Comparison of ENCODE assay signal across 8 mouse cellular contexts in the genomic region with DNA sequence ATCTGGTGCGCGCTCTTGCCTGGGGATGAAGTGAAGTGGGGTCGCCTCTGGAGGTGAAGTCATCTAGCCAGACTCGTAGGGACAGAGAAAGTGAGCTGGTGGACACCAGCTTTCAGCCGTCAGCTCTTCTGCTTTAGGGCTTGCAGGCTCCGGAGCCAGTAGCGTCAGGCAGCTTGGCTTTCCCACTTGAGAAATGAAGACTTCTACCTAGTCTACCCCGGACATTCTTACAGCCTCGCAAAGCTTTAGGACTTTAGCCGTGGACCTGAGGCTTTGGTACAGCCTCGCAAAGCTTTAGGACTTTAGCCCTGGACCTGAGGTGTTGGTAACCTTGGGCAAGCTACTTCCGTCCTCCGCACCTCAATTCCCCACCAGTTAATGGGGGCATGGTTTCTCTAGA. TPM values are rescaled to one million over a fixed set of nuclear protein-coding genes. Genes with fewer than 3 reads are reported as not detected.
A peak's percentile ranks its signal among the peaks of the same experiment; 100 is the strongest.
DNase-seq lines count a peak whose midpoint lies in the region; ATAC-seq and TF ChIP-seq lines count a peak whose summit lies in the region.

No protein-coding gene starts in this region.

- no peak for TF ChIP-seq POLR2A in myocyte (IDR thresholded peaks at IDR 0.05; ENCODE audit: insufficient read length, low read depth)

- ATAC-seq in embryonic facial prominence, embryonic 13.5 days (ENCODE audit: insufficient number of reproducible peaks, insufficient read depth, low FRiP score, low TSS enrichment, low read depth), result no peak
- peak; percentile 5; the same call in 1 of the 2 replicates for ATAC-seq in kidney, embryonic 16.5 days (ENCODE audit: low FRiP score, low TSS enrichment)

- no peaks in the 10 kb centered on the region for H3K9me3 ChIP-seq in embryonic facial prominence, embryonic 13.5 days
- H3K9me3 ChIP-seq in kidney, embryonic 16.5 days (ENCODE audit: low read length), result no peaks in the 10 kb centered on the region

- peaks cover 29% of the 10 kb centered on the region for H3K4me1 ChIP-seq in embryonic facial prominence, embryonic 13.5 days
- peaks cover 20% of the 10 kb centered on the region for H3K4me1 ChIP-seq in kidney, embryonic 16.5 days (ENCODE audit: insufficient read depth, low read length)

- peak overlapping the region; percentile 55 for H3K27ac ChIP-seq in left cerebral cortex, adult 2 months
- H3K27ac ChIP-seq in embryonic facial prominence, embryonic 13.5 days, result no peak overlapping the region
- no peak overlapping the region for H3K27ac ChIP-seq in kidney, embryonic 16.5 days (ENCODE audit: low read length)

- peak overlapping the region; percentile 59 for H3ac ChIP-seq in myocyte (ENCODE audit: control insufficient read depth, insufficient read length)

- TF ChIP-seq CTCF in left cerebral cortex, adult 2 months (IDR thresholded peaks at IDR 0.05), result no peak

- H3K4me2 ChIP-seq in embryonic facial prominence, embryonic 13.5 days, result peak overlapping the region; percentile 98
- peak overlapping the region; percentile 98 for H3K4me2 ChIP-seq in kidney, embryonic 16.5 days (replicated peaks; ENCODE audit: low read depth, low read length)
- peak overlapping the region; percentile 90 for H3K4me2 ChIP-seq in myocyte (ENCODE audit: low read depth)

- no peak for DNase-seq in left cerebral cortex, adult 2 months (ENCODE audit: extremely low spot score in 1 of 2, low spot score in 2 of 2)
- no peak for DNase-seq in left cerebral cortex, adult 18-20 months (ENCODE audit: low spot score in 2 of 2)
- DNase-seq in frontal cortex, postnatal 10 days (ENCODE audit: low spot score in 2 of 2), result no peak
- no peak for DNase-seq in adrenal gland, adult 8-10 months
- no peak for DNase-seq in adipocyte (ENCODE audit: low spot score)

- WGBS in embryonic facial prominence, embryonic 13.5 days, result 4% methylated on average over 13 of the region's 13 CpGs
- WGBS in kidney, embryonic 16.5 days, result 6% methylated on average over 13 of the region's 13 CpGs

- peaks cover 5% of the 10 kb centered on the region for H3K27me3 ChIP-seq in embryonic facial prominence, embryonic 13.5 days
- H3K27me3 ChIP-seq in kidney, embryonic 16.5 days (ENCODE audit: insufficient read depth, low read length), result no peaks in the 10 kb centered on the region
- H3K27me3 ChIP-seq in myocyte (ENCODE audit: control insufficient read depth, insufficient read depth, insufficient read length), result no peaks in the 10 kb centered on the region

- no peaks in the 10 kb centered on the region for H3K79me2 ChIP-seq in myocyte (ENCODE audit: control insufficient read depth, insufficient read depth)

- H3K4me3 ChIP-seq in left cerebral cortex, adult 2 months, result peak overlapping the region; percentile 67
- H3K4me3 ChIP-seq in embryonic facial prominence, embryonic 13.5 days, result peak overlapping the region; percentile 63
- peak overlapping the region; percentile 64 for H3K4me3 ChIP-seq in kidney, embryonic 16.5 days (ENCODE audit: low read length)
- H3K4me3 ChIP-seq in myocyte, result peak overlapping the region; percentile 57

- 0 out of 2 replicates have a peak, but pooled peaks cover 4% of the 10 kb centered on the region for H3K36me3 ChIP-seq in embryonic facial prominence, embryonic 13.5 days
- H3K36me3 ChIP-seq in kidney, embryonic 16.5 days (ENCODE audit: insufficient read depth, low read length), result peaks cover 11% of the 10 kb centered on the region; the same call in 1 of the 2 replicates
- no peaks in the 10 kb centered on the region for H3K36me3 ChIP-seq in myocyte (ENCODE audit: control insufficient read depth, insufficient read depth)

- peak overlapping the region; percentile 72 for H3K9ac ChIP-seq in embryonic facial prominence, embryonic 13.5 days
- H3K9ac ChIP-seq in kidney, embryonic 16.5 days (replicated peaks; ENCODE audit: low read length), result peak overlapping the region; percentile 65

- intact Hi-C loops in left cerebral cortex, adult 2 months (cut with DNase I), result no loop called here

TF ChIP-seq in myocyte, 11 proteins besides CTCF, POLR2A, EP300 and RAD21:
- TF ChIP-seq TCF3 (IDR thresholded peaks at IDR 0.05; ENCODE audit: insufficient read length, low read depth) (no peak), REST (IDR thresholded peaks at IDR 0.05; ENCODE audit: insufficient read depth, insufficient read length) (no peak), TCF12 (IDR thresholded peaks at IDR 0.05; ENCODE audit: insufficient read depth, poor library complexity, severe bottlenecking) (no peak), USF1 (IDR thresholded peaks at IDR 0.05; ENCODE audit: low read depth) (no peak), E2F4 (IDR thresholded peaks at IDR 0.05; ENCODE audit: insufficient read depth) (no peak), MAX (IDR thresholded peaks at IDR 0.05; ENCODE audit: low read depth) (no peak), MYOG (IDR thresholded peaks at IDR 0.05; ENCODE audit: control insufficient read depth in 1 of 3, insufficient read depth in 1 of 3, insufficient read length in 2 of 3, low read depth in 2 of 3) (no peak), POLR2AphosphoS2 (IDR thresholded peaks at IDR 0.05; ENCODE audit: insufficient read length, low read depth) (no peak), MYOD1 (IDR thresholded peaks at IDR 0.05; ENCODE audit: control insufficient read depth in 1 of 3, insufficient read length in 2 of 3, low read depth in 2 of 3) (no peak), CEBPB (IDR thresholded peaks at IDR 0.05; ENCODE audit: insufficient read depth, poor library complexity, severe bottlenecking) (no peak), SRF (IDR thresholded peaks at IDR 0.05; ENCODE audit: control insufficient read depth, insufficient read length, low read depth) (no peak)
TF ChIP-seq in myocyte: peak in this region for 0.

RNA-seq across cellular contexts. Expression of a gene that starts 0.4 kb away (rescaled TPM):
- 10 to 100 TPM; 16.6 to 22.1 TPM for total RNA-seq in left cerebral cortex, adult 2 months (2021)
- 10 to 100 TPM; 15.6 to 24.1 TPM for total RNA-seq in left cerebral cortex, adult 18-20 months (2021)
- 41.4 and 46.5 TPM in 2 replicates for polyA plus RNA-seq in embryonic facial prominence, embryonic 13.5 days (2015; fragmentation: Nextera tagmentation; extraction: Ambion mirVana)
- polyA plus RNA-seq in kidney, embryonic 16.5 days (2015; fragmentation: Nextera tagmentation; extraction: Ambion mirVana), result 106 and 112 TPM in 2 replicates
- polyA plus RNA-seq in myocyte (2012; fragmentation: generic; extraction: Trizol), result 24.7 TPM
- 10 to 100 TPM; 34.8 to 67.7 (median 49.6) TPM for total RNA-seq in adrenal gland, adult 8-10 months (2022)

RNA-seq across cellular contexts. Expression of a gene that starts 31.4 kb away (rescaled TPM):
- 10 to 100 TPM; 81.7 to 84.3 TPM for total RNA-seq in left cerebral cortex, adult 2 months (2021)
- total RNA-seq in left cerebral cortex, adult 18-20 months (2021), result 10 to 100 TPM; 90.2 to 96.6 TPM
- 22.7 and 26.3 TPM in 2 replicates for polyA plus RNA-seq in embryonic facial prominence, embryonic 13.5 days (2015; fragmentation: Nextera tagmentation; extraction: Ambion mirVana)
- 57.7 and 66.8 TPM in 2 replicates for polyA plus RNA-seq in kidney, embryonic 16.5 days (2015; fragmentation: Nextera tagmentation; extraction: Ambion mirVana)
- polyA plus RNA-seq in myocyte (2012; fragmentation: generic; extraction: Trizol), result 39.6 TPM
- total RNA-seq in adrenal gland, adult 8-10 months (2022), result 100 to 1,000 TPM in 2 of 4 experiments, 10 to 100 TPM in 2; 39.3 to 195 (median 109) TPM

RNA-seq across cellular contexts. Expression of a gene that starts 46.3 kb away (rescaled TPM):
- 10 to 100 TPM; 67.5 to 67.8 TPM for total RNA-seq in left cerebral cortex, adult 2 months (2021)
- total RNA-seq in left cerebral cortex, adult 18-20 months (2021), result 10 to 100 TPM; 59.1 to 62.5 TPM
- polyA plus RNA-seq in embryonic facial prominence, embryonic 13.5 days (2015; fragmentation: Nextera tagmentation; extraction: Ambion mirVana), result 15.7 and 17.9 TPM in 2 replicates
- polyA plus RNA-seq in kidney, embryonic 16.5 days (2015; fragmentation: Nextera tagmentation; extraction: Ambion mirVana), result 23.7 TPM in 2 replicates
- 6.6 TPM for polyA plus RNA-seq in myocyte (2012; fragmentation: generic; extraction: Trizol)
- total RNA-seq in adrenal gland, adult 8-10 months (2022), result 10 to 100 TPM; 20.8 to 49.8 (median 33.4) TPM
